Mouse (Mus musculus) bone marrow, adult 2 months (tissue): ENCODE measurements around the gene Myo3b.

Experiments used
- CTCF ChIP-seq: fragments of 200-500 bp; IDR thresholded peaks from 2 replicates; pipeline ENCODE4 v1.5.1; 2011; ENCODE audit warnings: low read length, control low read depth; ENCODE audit not compliant: control insufficient read depth, insufficient read depth
- POLR2A ChIP-seq: fragments of 200-500 bp; IDR thresholded peaks from 2 replicates; pipeline ENCODE4 v1.6.1; 2011; ENCODE audit warnings: low read depth, mild to moderate bottlenecking, control low read depth, low read length, borderline replicate concordance; ENCODE audit not compliant: control insufficient read depth

GRCm38 (mm10) chr2:70248616-70249015, 209.7 kb downstream of the Myo3b start:
- TF ChIP-seq POLR2A (no peak), CTCF (no peak)
